Mouse (Mus musculus) MEL (cell line): Measurements from ENCODE around the gene Fbxl7. TPM values are rescaled to one million over a fixed set of nuclear protein-coding genes. Genes with fewer than 3 reads are reported as not detected.

Source experiments
- DNase-seq: peaks from one replicate; pipeline ENCODE4 v3.0.0; 2011; ENCODE audit warnings: low read depth, low spot score
- H3K27ac ChIP-seq: 2 replicates; pipeline ENCODE4 v1.5.1; 2012; ENCODE audit warnings: low read depth, mild to moderate bottlenecking, control low read depth, low read length, moderate library complexity; ENCODE audit not compliant: control insufficient read depth
- H3K27me3 ChIP-seq, 2 experiments: fragments of 150-350 bp in 1 of 2; sonication (generic) in 1 of 2; 2 replicates each; pipeline ENCODE4 v1.6.1; 2012; ENCODE audit warnings: low read length in 2 of 2, mild to moderate bottlenecking in 2 of 2, improper control_type of control experiment in 1 of 2, moderate library complexity in 1 of 2; ENCODE audit not compliant: insufficient read depth in 2 of 2, control insufficient read depth in 1 of 2
- H3K36me3 ChIP-seq, 2 experiments: 2 replicates each; pipeline ENCODE4 v1.6.1; 2012 to 2014; ENCODE audit warnings: low read length in 2 of 2, improper control_type of control experiment in 1 of 2, inconsistent platforms in 1 of 2, mild to moderate bottlenecking in 1 of 2; ENCODE audit not compliant: insufficient read depth in 2 of 2, control insufficient read depth in 1 of 2
- H3K4me1 ChIP-seq, 2 experiments: fragments of 150-350 bp in 1 of 2; sonication (generic) in 1 of 2; 2 replicates each; pipeline ENCODE4 v1.6.1; 2012; ENCODE audit warnings: low read length in 2 of 2, improper control_type of control experiment in 1 of 2, mild to moderate bottlenecking in 1 of 2; ENCODE audit not compliant: insufficient read depth in 2 of 2, control insufficient read depth in 1 of 2
- H3K4me3 ChIP-seq, 2 experiments: fragments of 150-350 bp in 1 of 2; sonication (generic) in 1 of 2; 2 replicates each; pipeline ENCODE4 v1.5.1; 2012; ENCODE audit warnings: low read depth in 2 of 2, low read length in 2 of 2, mild to moderate bottlenecking in 2 of 2, moderate library complexity in 2 of 2, control low read depth in 1 of 2, improper control_type of control experiment in 1 of 2; ENCODE audit not compliant: control insufficient read depth in 1 of 2, insufficient read depth in 1 of 2
- H3K79me2 ChIP-seq: 2 replicates; pipeline ENCODE4 v1.6.1; 2012; ENCODE audit warnings: mild to moderate bottlenecking, low read length, moderate library complexity; ENCODE audit not compliant: control insufficient read depth, poor library complexity, insufficient read depth
- H3K9ac ChIP-seq: 2 replicates; pipeline ENCODE4 v1.6.1; 2012; ENCODE audit warnings: low read depth, mild to moderate bottlenecking, control low read depth, low read length, moderate library complexity; ENCODE audit not compliant: control insufficient read depth, poor library complexity, severe bottlenecking
- H3K9me3 ChIP-seq: fragments of 150-350 bp; sonication (generic); replicated peaks from 2 replicates; pipeline ENCODE4 v1.6.1; 2012; ENCODE audit warnings: mild to moderate bottlenecking, low read length, improper control_type of control experiment, moderate library complexity; ENCODE audit not compliant: insufficient read depth
- E2F4 ChIP-seq: IDR thresholded peaks from 2 replicates; pipeline ENCODE4 v1.6.1; 2011; ENCODE audit warnings: low read depth, low read length, improper control_type of control experiment, borderline replicate concordance
- ETS1 ChIP-seq: IDR thresholded peaks from 2 replicates; pipeline ENCODE4 v1.6.1; 2012; ENCODE audit warnings: low read depth, mild to moderate bottlenecking, inconsistent platforms, low read length, improper control_type of control experiment, moderate library complexity
- GATA1 ChIP-seq: IDR thresholded peaks from 2 replicates; pipeline ENCODE4 v1.6.1; 2011; ENCODE audit warnings: low read depth, low read length, improper control_type of control experiment
- HCFC1 ChIP-seq: IDR thresholded peaks from 2 replicates; pipeline ENCODE4 v1.6.1; 2012; ENCODE audit warnings: low read depth, mild to moderate bottlenecking, inconsistent platforms, low read length, improper control_type of control experiment, moderate library complexity
- KAT2A ChIP-seq: conservative IDR thresholded peaks from 2 replicates; pipeline ENCODE4 v1.6.1; 2012; ENCODE audit warnings: low read depth, low read length, improper control_type of control experiment, inconsistent platforms
- MAFK ChIP-seq: IDR thresholded peaks from 2 replicates; pipeline ENCODE4 v1.6.1; 2011; ENCODE audit warnings: low read depth, mild to moderate bottlenecking, low read length, improper control_type of control experiment, borderline replicate concordance
- MEF2A ChIP-seq: IDR thresholded peaks from 2 replicates; pipeline ENCODE4 v1.6.1; 2014; ENCODE audit warnings: low read depth, mild to moderate bottlenecking, inconsistent platforms, low read length, improper control_type of control experiment; ENCODE audit not compliant: poor library complexity, insufficient replicate concordance, severe bottlenecking; ENCODE audit errors: extremely low read depth
- MXI1 ChIP-seq: IDR thresholded peaks from 2 replicates; pipeline ENCODE4 v1.6.1; 2011; ENCODE audit warnings: mild to moderate bottlenecking, low read depth, low read length, improper control_type of control experiment
- NELFE ChIP-seq: IDR thresholded peaks from 2 replicates; pipeline ENCODE4 v1.6.1; 2011; ENCODE audit warnings: low read depth, low read length, improper control_type of control experiment
- POLR2AphosphoS5 ChIP-seq: IDR thresholded peaks from 2 replicates; pipeline ENCODE4 v1.6.1; 2012; ENCODE audit warnings: low read depth, borderline replicate concordance, mild to moderate bottlenecking, inconsistent platforms, low read length, moderate library complexity, mixed read lengths
- SIN3A ChIP-seq: IDR thresholded peaks from 2 replicates; pipeline ENCODE4 v1.6.1; 2012; ENCODE audit warnings: low read length, improper control_type of control experiment, inconsistent platforms
- SMC3 ChIP-seq: IDR thresholded peaks from 2 replicates; pipeline ENCODE4 v1.6.1; 2011; ENCODE audit warnings: low read depth, low read length, improper control_type of control experiment
- TAL1 ChIP-seq: IDR thresholded peaks from 2 replicates; pipeline ENCODE4 v1.6.1; 2012; ENCODE audit warnings: mild to moderate bottlenecking, inconsistent platforms, low read length, moderate library complexity, mixed read lengths
- TCF12 ChIP-seq: IDR thresholded peaks from 2 replicates; pipeline ENCODE4 v1.6.1; 2014; ENCODE audit warnings: low read depth, mild to moderate bottlenecking, inconsistent platforms, low read length, improper control_type of control experiment, moderate library complexity
- USF1 ChIP-seq: IDR thresholded peaks from 2 replicates; pipeline ENCODE4 v1.6.1; 2014; ENCODE audit warnings: low read depth, mild to moderate bottlenecking, inconsistent platforms, low read length, improper control_type of control experiment, moderate library complexity
- USF2 ChIP-seq, 2 experiments: IDR thresholded peaks; 2 replicates each; pipeline ENCODE4 v1.6.1; 2011 to 2012; ENCODE audit warnings: improper control_type of control experiment in 2 of 2, low read length in 2 of 2, borderline replicate concordance in 1 of 2, inconsistent platforms in 1 of 2, low read depth in 1 of 2, mild to moderate bottlenecking in 1 of 2; ENCODE audit not compliant: insufficient read depth in 1 of 2
- ZC3H11A ChIP-seq: IDR thresholded peaks from 2 replicates; pipeline ENCODE4 v1.6.1; 2012; ENCODE audit warnings: low read depth, mild to moderate bottlenecking, inconsistent platforms, low read length, improper control_type of control experiment
- polyA plus RNA-seq, 2 experiments: library from polyadenylated mRNA; stranded (reverse) in 1 of 2; unstranded in 1 of 2; fragments of >175 nt in 1 of 2; fragments of >200 nt in 1 of 2; gene quantifications; 2 replicates each; pipeline versions ENCODE4 v1.2.1 to v1.2.4; 2012; ENCODE audit warnings: low replicate concordance in 2 of 2, low read depth in 1 of 2; ENCODE audit not compliant: insufficient read length in 2 of 2, insufficient read depth in 1 of 2, missing spikeins in 1 of 2
- total RNA-seq: library from RNA; depleted of rRNA; stranded (reverse); fragments of 300-350 nt; gene quantifications from 2 replicates; pipeline ENCODE4 v1.2.3, GENCODE M21; 2012

Gene Fbxl7
- total and polyA plus RNA-seq, 3 experiments = not detected

DNA sequence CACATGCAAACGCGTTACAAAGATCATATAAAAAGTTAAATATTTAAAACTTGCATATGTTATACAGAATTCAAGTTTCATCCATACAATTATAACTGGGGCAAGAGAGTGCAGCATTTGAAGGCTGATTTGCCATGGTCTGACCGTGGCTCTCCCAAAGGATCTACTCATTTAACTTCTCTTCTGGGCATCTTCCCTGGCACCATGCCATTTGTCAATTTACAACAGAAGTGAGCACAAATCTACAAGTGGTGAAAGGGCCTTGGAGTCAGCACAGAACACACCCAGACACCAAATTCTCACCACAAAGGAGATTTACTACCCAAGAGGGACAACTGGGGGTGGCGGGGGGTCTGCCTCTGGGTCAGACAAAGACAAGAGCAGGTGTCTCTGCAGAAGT lies 64.2 kb downstream of the Fbxl7 start:
- no peak for TF ChIP-seq SMC3
- no peak for TF ChIP-seq E2F4
- no peak for TF ChIP-seq USF2 (IDR thresholded peaks at IDR 0.05; ENCODE audit: borderline replicate concordance in 1 of 2, insufficient read depth in 1 of 2, low read depth in 1 of 2, low read length in 2 of 2)
- no peak for TF ChIP-seq NELFE
- H3K4me1 ChIP-seq = no peaks in the 10 kb centered on the region
- no peak overlapping the region for H3K27ac ChIP-seq
- H3K9me3 ChIP-seq = no peaks in the 10 kb centered on the region
- no peak for DNase-seq
- H3K79me2 ChIP-seq = no peaks in the 10 kb centered on the region
- H3K4me3 ChIP-seq = no peak overlapping the region
- no peaks in the 10 kb centered on the region for H3K36me3 ChIP-seq
- H3K27me3 ChIP-seq = no peaks in the 10 kb centered on the region
- no peak overlapping the region for H3K9ac ChIP-seq

DNA sequence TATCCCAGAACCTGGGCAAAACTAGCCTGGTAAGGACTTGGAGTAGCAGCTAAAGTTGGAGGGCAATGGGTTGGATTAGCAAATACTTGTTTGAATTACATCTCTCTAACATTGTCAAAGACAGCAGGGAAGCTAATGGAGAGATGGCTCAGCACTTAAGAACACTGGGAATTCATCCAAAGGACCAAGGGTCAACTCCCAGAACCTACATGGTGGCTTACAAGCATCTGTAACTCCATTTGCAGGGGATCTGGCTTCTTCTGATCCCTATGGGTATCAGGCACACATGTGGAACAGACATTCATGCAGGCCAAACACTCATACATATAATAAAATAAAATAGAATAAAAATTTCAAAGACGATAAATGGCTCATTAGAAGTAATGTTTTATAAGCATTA lies 78.4 kb downstream of the Fbxl7 start:
- no peaks in the 10 kb centered on the region for H3K9me3 ChIP-seq
- no peaks in the 10 kb centered on the region for H3K4me1 ChIP-seq
- no peaks in the 10 kb centered on the region for H3K79me2 ChIP-seq
- H3K27ac ChIP-seq = no peak overlapping the region
- no peak overlapping the region for H3K9ac ChIP-seq
- TF ChIP-seq ETS1 (no peak), MEF2A (no peak), TAL1 (no peak), E2F4 (no peak), USF2 (IDR thresholded peaks at IDR 0.05; ENCODE audit: borderline replicate concordance in 1 of 2, insufficient read depth in 1 of 2, low read depth in 1 of 2, low read length in 2 of 2) (no peak), POLR2AphosphoS5 (no peak), MAFK (no peak), USF1 (no peak), HCFC1 (no peak), KAT2A (no peak), GATA1 (no peak), TCF12 (no peak), SIN3A (no peak), MXI1 (no peak), ZC3H11A (no peak)
- H3K4me3 ChIP-seq = no peak overlapping the region
- H3K36me3 ChIP-seq = no peaks in the 10 kb centered on the region
- no peak for DNase-seq
- no peaks in the 10 kb centered on the region; a peak in 1 of 4 replicates for H3K27me3 ChIP-seq
